Mouse (Mus musculus) kidney, postnatal 36 days (tissue): ENCODE measurements around the gene Gm17334.

Experiments used
- DNase-seq, 2 experiments: peaks; one replicate each; pipeline ENCODE4 v3.0.0; 2021 to 2022; ENCODE audit warnings: mixed read lengths in 2 of 2

Gene Gm17334

DNA sequence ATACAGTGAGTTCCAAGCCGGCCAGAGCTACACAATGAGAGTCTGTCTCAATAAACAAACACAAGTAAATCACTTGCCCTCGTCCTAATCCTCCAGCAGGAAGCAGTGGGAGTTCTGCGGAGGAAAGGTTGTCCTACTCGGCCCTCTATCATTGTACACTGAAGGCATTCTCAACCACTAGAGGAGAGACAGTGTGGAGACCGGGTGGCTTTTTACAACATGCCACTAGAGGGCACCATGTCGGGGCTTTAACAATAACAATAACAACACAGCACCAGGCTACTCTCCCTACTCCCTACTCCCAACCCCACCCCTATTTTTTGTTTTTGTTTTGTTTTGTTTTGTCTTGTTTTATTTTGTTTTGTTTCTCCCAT, 35.4 kb downstream of the Gm17334 start:
- peak; percentile 51 to 78 for DNase-seq

DNA sequence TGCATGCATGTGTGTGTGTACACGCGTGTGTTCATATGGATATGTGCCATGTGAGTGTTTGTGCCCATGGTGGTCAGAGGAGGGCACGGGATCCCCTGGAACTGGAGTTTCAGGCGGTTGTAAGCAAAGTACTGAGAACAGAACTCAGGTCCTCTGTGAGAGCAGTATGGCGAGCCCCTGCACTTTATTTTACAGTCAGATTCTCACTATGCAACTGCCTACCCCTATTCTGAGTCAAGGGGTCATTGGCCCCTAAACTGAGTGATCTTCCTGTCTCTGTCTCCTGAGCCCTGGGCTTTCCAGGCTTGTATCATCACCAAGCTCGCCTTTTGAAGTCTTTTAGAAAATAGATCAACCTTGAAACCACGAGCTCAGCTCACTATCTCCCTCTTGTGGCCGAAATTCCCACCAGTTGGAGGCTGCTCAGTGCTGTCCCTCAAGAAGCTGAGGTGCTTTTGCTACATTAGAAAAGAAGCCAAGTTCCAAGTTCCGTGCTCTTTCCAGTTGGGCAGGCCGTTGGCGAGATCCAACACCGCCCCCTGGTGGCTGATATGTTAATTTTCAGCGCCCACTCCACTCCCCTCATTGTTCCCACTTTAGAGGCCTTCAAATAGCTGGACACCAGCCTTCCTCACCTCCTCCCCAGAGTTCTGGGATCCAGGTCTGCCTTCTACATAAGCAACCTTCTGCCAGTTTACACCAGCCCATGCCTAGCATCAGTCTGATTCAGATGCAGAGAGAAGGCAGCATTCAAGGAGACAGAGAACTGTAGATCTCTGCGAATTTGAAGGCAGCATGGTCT, 36.0 kb downstream of the Gm17334 start:
- peak; percentile 70 to 87 for DNase-seq

DNA sequence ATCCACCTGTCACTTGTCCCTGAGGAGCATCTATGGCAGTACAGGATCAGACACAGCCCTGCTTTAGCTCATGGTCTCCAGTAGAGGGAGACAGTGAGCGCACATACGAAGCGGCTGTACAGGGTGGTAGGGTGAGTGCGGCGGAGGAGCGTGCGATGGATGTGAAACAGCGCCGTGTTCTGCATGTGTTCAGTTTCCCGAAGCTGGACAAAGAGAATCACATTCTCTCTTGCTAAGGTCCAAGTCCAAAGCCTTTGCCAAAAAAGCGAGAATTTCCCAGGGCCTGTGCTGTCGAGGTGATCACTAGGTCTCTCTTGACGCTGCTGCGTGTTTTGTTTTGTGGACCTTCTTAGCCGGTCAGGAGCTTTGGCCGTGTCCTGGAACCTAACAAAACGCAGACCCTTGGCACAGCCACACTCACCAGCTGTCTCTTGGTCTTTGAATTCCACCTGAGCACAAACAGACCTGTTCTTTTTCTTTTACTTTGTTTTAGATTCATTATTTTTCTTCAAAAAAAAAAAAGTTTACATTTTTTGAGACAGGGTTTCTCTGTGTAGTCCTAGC, 37.2 kb downstream of the Gm17334 start:
- DNase-seq: peak; percentile 65 to 72

DNA sequence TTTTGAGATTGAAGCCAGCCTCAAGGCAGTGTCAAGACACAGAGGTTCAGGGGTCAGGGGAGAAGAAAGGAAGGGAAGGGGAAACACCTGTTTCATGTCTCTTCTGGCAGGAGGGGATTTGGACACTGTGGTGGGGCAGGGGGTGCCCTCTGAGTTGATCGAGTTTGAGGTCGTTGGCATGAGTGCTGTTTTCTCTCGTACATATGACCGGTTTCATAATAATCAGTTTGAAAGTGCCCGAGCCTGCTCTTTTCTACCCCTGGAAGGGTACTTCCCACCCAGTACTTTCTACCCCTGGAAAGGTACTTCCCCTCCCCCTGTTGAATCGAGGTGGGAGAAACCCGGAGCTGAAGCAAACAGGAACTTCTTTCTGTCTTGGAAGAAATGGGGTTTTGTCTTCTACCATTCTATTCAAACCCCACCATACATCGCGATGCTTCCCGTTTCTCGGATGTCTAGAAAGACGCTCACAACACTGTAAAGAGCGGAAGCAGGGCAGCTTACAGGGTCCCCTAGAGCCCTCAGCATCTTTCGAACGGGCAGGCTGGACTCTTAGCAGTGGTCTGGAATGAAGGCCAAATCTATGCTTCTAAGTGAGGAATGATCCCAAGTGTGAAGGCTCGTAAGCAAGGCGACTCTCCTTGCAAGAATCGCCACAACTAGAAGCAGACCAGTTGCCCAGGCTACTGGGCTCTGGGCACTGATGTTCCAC, 37.9 kb downstream of the Gm17334 start:
- no peak for DNase-seq

DNA sequence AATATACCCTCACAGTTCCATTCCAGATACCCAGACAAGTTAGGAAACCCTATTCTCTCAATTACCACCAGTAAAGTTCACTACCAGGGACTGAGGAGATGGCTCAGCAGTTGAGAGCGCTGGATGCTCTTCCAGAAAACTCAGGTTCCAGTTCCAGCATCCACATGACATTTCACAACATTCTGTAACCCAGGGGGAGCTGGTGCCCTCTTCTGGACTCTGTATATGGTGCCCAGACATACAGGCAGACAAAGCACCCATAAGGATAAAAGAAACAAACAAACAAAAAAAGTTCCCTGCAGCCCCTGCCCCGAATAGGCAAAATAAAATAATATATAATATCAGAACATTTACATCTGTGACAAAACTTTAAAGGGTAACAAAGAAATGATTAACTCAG, 38.6 kb downstream of the Gm17334 start:
- no peak for DNase-seq

DNA sequence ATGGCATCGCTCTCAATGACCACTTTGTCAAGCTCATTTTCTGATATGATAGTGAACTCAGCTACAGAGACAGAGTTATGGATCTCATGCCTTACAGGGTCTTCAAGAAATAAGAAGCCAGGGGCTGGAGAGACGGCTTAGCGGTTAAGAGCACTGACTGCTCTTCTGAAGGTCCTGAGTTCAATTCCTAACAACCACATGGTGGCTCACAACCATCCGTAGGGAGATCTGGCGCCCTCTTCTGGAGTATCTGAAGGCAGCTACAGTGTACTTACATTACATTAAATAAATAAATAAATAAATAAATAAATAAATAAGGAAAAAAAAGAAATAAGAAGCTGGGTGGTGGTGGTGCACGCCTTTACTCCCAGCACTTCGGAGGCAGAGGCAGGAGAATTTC, 39.2 kb downstream of the Gm17334 start:
- no peak for DNase-seq

DNA sequence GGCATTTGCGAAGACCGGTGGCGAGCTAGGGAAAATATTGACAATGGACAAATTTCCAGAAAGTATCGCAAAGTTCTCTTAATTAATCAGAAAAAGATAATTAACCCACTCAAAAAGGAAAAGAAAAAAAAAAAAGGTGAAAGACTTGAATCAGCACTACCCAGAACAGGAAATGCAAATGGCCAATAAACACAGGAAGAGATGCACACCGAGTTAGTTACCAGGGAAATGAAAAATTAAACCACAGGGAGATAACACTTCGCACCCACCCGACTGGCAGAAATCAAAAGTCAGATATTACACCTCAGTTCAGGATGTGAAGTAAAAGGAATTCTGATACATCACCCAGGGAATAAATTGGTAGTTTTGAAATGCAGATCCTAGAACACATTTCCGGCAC, 40.7 kb downstream of the Gm17334 start:
- DNase-seq: no peak

DNA sequence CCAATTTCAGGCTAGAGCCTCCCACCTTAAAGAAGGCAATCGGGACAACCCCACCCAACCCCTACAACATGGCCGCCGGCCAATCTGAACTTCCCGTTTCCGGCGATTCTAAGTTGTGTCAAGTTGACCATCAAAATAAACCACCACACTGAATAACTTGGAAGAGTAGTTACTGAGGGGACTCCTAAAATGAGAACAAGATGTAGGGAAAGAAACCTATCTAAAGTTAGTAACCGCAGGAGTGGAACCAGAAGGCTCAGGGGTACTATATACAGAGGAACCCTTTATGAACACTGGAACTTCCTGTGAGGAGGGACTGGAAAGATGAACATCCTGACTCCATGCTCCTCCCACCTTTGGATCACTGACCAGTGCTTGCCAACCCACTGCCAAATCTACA, 41.5 kb downstream of the Gm17334 start:
- no peak for DNase-seq
